Mouse (Mus musculus): ENCODE results near the gene Adcy9.

- no peak for TF ChIP-seq CTCF (IDR thresholded peaks at IDR 0.05; ENCODE audit: low read depth)
- no peak for TF ChIP-seq EP300 (IDR thresholded peaks at IDR 0.05; ENCODE audit: low read depth)
Observed at GRCm38 (mm10) chr16:4381487-4381886, 38.8 kb downstream of the Adcy9 start.
